Mouse (Mus musculus) E14TG2a.4 (cell line): ENCODE measurements at regions not wholly inside any gene's neighbourhood (a gene's known extent, or its start where the extent isn't known, plus 50 kb on each side); places are given as distances from the start of the nearest gene placed in this dataset.

Experiments used
- CTCF ChIP-seq: conservative IDR thresholded peaks from 2 replicates; pipeline ENCODE4 v1.5.1; 2014; ENCODE audit warnings: low read length
- NANOG ChIP-seq: IDR thresholded peaks from 2 replicates; pipeline ENCODE4 v1.6.1; 2014; ENCODE audit warnings: borderline replicate concordance, low read length, mixed read lengths
- POU5F1 ChIP-seq: IDR thresholded peaks from 2 replicates; pipeline ENCODE4 v1.6.1; 2014; ENCODE audit warnings: low read length, borderline replicate concordance

DNA sequence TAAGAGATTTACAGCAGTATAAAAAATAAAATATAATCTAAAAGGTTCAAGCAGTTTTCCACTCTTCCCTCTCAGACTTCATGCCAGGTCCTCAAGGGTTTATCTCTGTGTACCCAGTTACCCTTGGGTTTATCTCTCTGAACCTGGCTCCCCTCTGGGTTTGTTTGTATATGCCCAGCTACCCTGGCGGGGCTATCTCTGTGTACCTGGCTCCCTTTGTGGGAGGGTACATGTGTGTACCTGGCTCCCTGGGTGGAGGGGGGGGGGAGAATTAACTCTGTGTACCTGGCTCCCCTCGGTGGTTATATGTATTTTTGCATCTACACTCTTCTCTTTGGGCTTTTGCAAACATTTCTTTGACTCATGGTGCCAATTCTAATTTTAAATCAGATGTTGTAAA lies 178.4 kb downstream of the Tmem182 start:
- no peak for TF ChIP-seq CTCF
- no peak for TF ChIP-seq POU5F1
- TF ChIP-seq NANOG, result no peak
